In the genomic region with DNA sequence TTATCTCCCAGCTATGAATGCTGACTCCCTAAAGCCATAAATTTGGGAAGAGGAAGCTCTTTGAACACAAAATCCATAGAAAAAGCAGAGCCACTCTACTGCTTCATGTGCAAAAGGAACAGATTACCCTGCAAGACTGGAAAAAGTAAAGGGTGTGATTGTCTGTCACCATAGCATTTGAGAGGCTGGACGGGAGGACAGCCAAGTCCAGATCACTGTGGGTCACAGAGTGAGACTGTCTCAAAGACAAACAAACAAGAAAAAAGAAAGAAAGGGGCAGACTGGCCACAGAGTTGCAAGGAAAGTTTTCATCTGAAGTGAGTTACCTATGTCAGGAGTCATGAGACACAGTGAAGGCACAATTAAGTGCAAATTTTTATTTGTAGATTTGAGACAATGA, we compare ENCODE assay signal across 15 mouse cellular contexts.
DNase-seq lines count a peak whose midpoint lies in the region; ATAC-seq and TF ChIP-seq lines count a peak whose summit lies in the region.
"Had no signal": no experiment of that assay in that cellular context is flagged by ENCODE, and none has a peak within 500 bp of the region (broad histone marks: within the 10 kb centered on the region; RNA-seq: fewer than 3 reads in every experiment).

No protein-coding gene starts in this region.

- DNase-seq in heart, adult 2 months = peak in 1 of 2 experiments; percentile 20
- no peak for DNase-seq in heart, postnatal 25 days (ENCODE audit: low spot score)
- DNase-seq in lung, adult 2 months = no peak
- DNase-seq in lung, postnatal 4 days = peak; percentile 22 to 45
- no peak for DNase-seq in left cerebral cortex, postnatal 36 days (ENCODE audit: low spot score in 2 of 2)
- DNase-seq: cerebellum, adult 18-20 months; gastrocnemius, postnatal 36 days; liver; thymus, postnatal 4 days had no signal

- peak overlapping the region; percentile 31; the same call in 1 of the 2 replicates for H3K27ac ChIP-seq in heart, adult 2 months
- peak overlapping the region; percentile 35; the same call in 1 of the 2 replicates for H3K27ac ChIP-seq in lung, embryonic 15.5 days
- peak overlapping the region; percentile 72 for H3K27ac ChIP-seq in heart, embryonic 15.5 days
- H3K27ac ChIP-seq: hindbrain, embryonic 14.5 days; midbrain, embryonic 15.5 days had no signal

- peaks cover 4% of the 10 kb centered on the region for H3K4me1 ChIP-seq in heart, adult 2 months (ENCODE audit: control insufficient read depth, insufficient read depth, low read length)
- peaks cover 34% of the 10 kb centered on the region for H3K4me1 ChIP-seq in lung, embryonic 15.5 days
- H3K4me1 ChIP-seq in lung, adult 2 months (ENCODE audit: control insufficient read depth, insufficient read depth, low read length) = peaks cover 5% of the 10 kb centered on the region
- peaks cover 42% of the 10 kb centered on the region for H3K4me1 ChIP-seq in heart, embryonic 15.5 days (replicated peaks)
- H3K4me1 ChIP-seq: midbrain, embryonic 15.5 days had no signal

- H3K4me3 ChIP-seq in heart, adult 2 months = no peak overlapping the region
- H3K4me3 ChIP-seq in lung, embryonic 15.5 days = no peak overlapping the region
- no peak overlapping the region for H3K4me3 ChIP-seq in lung, adult 2 months (replicated peaks; ENCODE audit: extremely low read depth, low read depth, low read length)
- no peak overlapping the region for H3K4me3 ChIP-seq in heart, embryonic 15.5 days
- H3K4me3 ChIP-seq: midbrain, embryonic 15.5 days had no signal

- no peak for ATAC-seq in lung, embryonic 15.5 days (ENCODE audit: borderline replicate concordance, extremely low read depth, low FRiP score, low TSS enrichment)
- ATAC-seq in heart, embryonic 15.5 days (replicated peaks; ENCODE audit: insufficient number of reproducible peaks, insufficient read depth, low FRiP score, low read depth) = no peak
- ATAC-seq in erythroblast, adult 5-6 weeks (replicated peaks; ENCODE audit: low FRiP score, poor library complexity, severe bottlenecking) = no peak
- ATAC-seq: midbrain, embryonic 15.5 days; Patski had no signal

- H3K9ac ChIP-seq in heart, adult 2 months (ENCODE audit: low read depth, low read length) = no peak overlapping the region
- no peak overlapping the region for H3K9ac ChIP-seq in lung, embryonic 15.5 days
- no peak overlapping the region for H3K9ac ChIP-seq in heart, embryonic 15.5 days
- H3K9ac ChIP-seq: hindbrain, embryonic 14.5 days; midbrain, embryonic 15.5 days had no signal

- H3K27me3 ChIP-seq in heart, adult 2 months (ENCODE audit: control insufficient read depth, insufficient read depth, low read length) = no peaks in the 10 kb centered on the region
- H3K27me3 ChIP-seq in lung, embryonic 15.5 days = no peaks in the 10 kb centered on the region
- H3K27me3 ChIP-seq in heart, embryonic 15.5 days = no peaks in the 10 kb centered on the region
- H3K27me3 ChIP-seq: midbrain, embryonic 15.5 days; Patski had no signal

- H3K9me3 ChIP-seq in lung, embryonic 15.5 days = no peaks in the 10 kb centered on the region
- H3K9me3 ChIP-seq in heart, embryonic 15.5 days (replicated peaks) = no peaks in the 10 kb centered on the region
- H3K9me3 ChIP-seq: midbrain, embryonic 15.5 days had no signal

- no peak for TF ChIP-seq EP300 in heart, adult 2 months (IDR thresholded peaks at IDR 0.05; ENCODE audit: insufficient read depth, low read depth, low read length)

- intact Hi-C loops in heart, adult 2 months (cut with DNase I) = no loop called here
- intact Hi-C loops in heart, postnatal 25 days (cut with DNase I) = no loop called here
- intact Hi-C loops in left cerebral cortex, postnatal 36 days (cut with DNase I) = no loop called here

- TF ChIP-seq POLR2A in heart, adult 2 months (IDR thresholded peaks at IDR 0.05; ENCODE audit: insufficient read depth, low read depth, low read length) = no peak
- TF ChIP-seq POLR2A in lung, adult 2 months (IDR thresholded peaks at IDR 0.05; ENCODE audit: borderline replicate concordance, extremely low read depth, low read depth, low read length) = no peak

- H3K36me3 ChIP-seq in heart, adult 2 months (ENCODE audit: control insufficient read depth, insufficient read depth, low read length) = peaks cover 3% of the 10 kb centered on the region; the same call in 1 of the 2 replicates
- no peaks in the 10 kb centered on the region for H3K36me3 ChIP-seq in lung, embryonic 15.5 days
- H3K36me3 ChIP-seq in heart, embryonic 15.5 days = no peaks in the 10 kb centered on the region
- H3K36me3 ChIP-seq: midbrain, embryonic 15.5 days had no signal

- H3K4me2 ChIP-seq in lung, embryonic 15.5 days = no peak overlapping the region
- no peak overlapping the region for H3K4me2 ChIP-seq in heart, embryonic 15.5 days
- H3K4me2 ChIP-seq: hindbrain, embryonic 14.5 days; midbrain, embryonic 15.5 days had no signal

- no peaks in the 10 kb centered on the region for H3K79me2 ChIP-seq in heart, adult 2 months (replicated peaks; ENCODE audit: control insufficient read depth, insufficient read depth, low read length)

- WGBS in heart, adult 2 months = 14% methylated on average over 1 of the region's 1 CpGs
- WGBS in lung, embryonic 15.5 days = 31% methylated on average over 1 of the region's 1 CpGs
- WGBS in lung, adult 2 months = 47% methylated on average over 1 of the region's 1 CpGs
- 29% methylated on average over 1 of the region's 1 CpGs for WGBS in heart, embryonic 15.5 days

- no peak for TF ChIP-seq CTCF in heart, adult 2 months (IDR thresholded peaks at IDR 0.05)
- no peak for TF ChIP-seq CTCF in lung, adult 2 months (IDR thresholded peaks at IDR 0.05; ENCODE audit: insufficient read depth, low read length)

Comparison
In these comparisons a context has a peak if more than half of its experiments do, and no peak if none do; other contexts are left out.
1. DNase-seq: peak in lung, postnatal 4 days (2 of 2); none in heart, postnatal 25 days (single experiment), lung, adult 2 months (single experiment) and left cerebral cortex, postnatal 36 days (0 of 2).
2. Peak in every context shown above with its lines, with median percentiles within 50 percentile points of each other: H3K27ac ChIP-seq.